In the genomic region with DNA sequence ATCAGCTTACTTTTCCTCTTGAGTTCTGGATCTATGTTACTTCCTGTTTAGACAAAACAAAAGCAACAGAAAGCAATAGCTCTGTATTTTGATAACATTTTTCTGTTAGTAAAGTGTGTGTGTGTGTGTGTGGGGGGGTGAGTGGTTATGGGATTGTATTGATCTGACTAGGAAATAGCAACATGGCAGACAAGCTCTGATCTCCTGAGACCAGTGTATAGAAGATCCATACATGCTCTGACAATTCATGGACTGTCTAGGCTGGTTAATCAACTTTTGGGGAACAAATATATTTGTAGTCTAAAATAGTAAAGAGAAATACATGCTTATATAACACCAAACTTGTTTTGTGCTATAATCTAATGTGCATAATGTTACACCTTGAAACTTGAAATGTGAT, we compare ENCODE assay signal across 29 mouse cellular contexts.
"Had no signal": no experiment of that assay in that cellular context is flagged by ENCODE, and none has a peak within 500 bp of the region (broad histone marks: within the 10 kb centered on the region; RNA-seq: fewer than 3 reads in every experiment).

No protein-coding gene starts in this region.

- H3K27me3 ChIP-seq: limb, embryonic 12.5 days; limb, embryonic 13.5 days; limb, embryonic 15.5 days; liver, embryonic 12.5 days; liver, embryonic 13.5 days; liver, embryonic 15.5 days; lung, embryonic 15.5 days; megakaryocyte, embryonic 14.5 days; midbrain, embryonic 13.5 days had no signal

- H3K9ac ChIP-seq: limb, embryonic 12.5 days; limb, embryonic 13.5 days; limb, embryonic 15.5 days; liver, embryonic 12.5 days; liver, embryonic 13.5 days; liver, embryonic 14.5 days; liver, embryonic 15.5 days; liver, postnatal 0 days; lung, embryonic 14.5 days; lung, embryonic 15.5 days; midbrain, embryonic 13.5 days had no signal

- H3K4me1 ChIP-seq: limb, embryonic 10.5 days; limb, embryonic 12.5 days; limb, embryonic 13.5 days; limb, embryonic 15.5 days; liver, embryonic 12.5 days; liver, embryonic 13.5 days; liver, embryonic 15.5 days; lung, embryonic 15.5 days; megakaryocyte, embryonic 14.5 days; midbrain, embryonic 10.5 days; midbrain, embryonic 13.5 days had no signal

- H3K36me3 ChIP-seq: limb, embryonic 10.5 days; limb, embryonic 12.5 days; limb, embryonic 13.5 days; limb, embryonic 15.5 days; liver, embryonic 12.5 days; liver, embryonic 13.5 days; liver, embryonic 15.5 days; lung, embryonic 15.5 days; midbrain, embryonic 10.5 days; midbrain, embryonic 13.5 days had no signal

- H3K4me3 ChIP-seq: left cerebral cortex, adult 2 months; limb, embryonic 10.5 days; limb, embryonic 12.5 days; limb, embryonic 13.5 days; limb, embryonic 15.5 days; liver, embryonic 12.5 days; liver, embryonic 13.5 days; liver, embryonic 15.5 days; lung, embryonic 15.5 days; megakaryocyte, embryonic 14.5 days; midbrain, embryonic 10.5 days; midbrain, embryonic 13.5 days; myocyte had no signal

- ATAC-seq: liver, embryonic 12.5 days; liver, postnatal 0 days; lung, postnatal 0 days; midbrain, embryonic 13.5 days; midbrain, embryonic 16.5 days had no signal

- H3K9me3 ChIP-seq: limb, embryonic 10.5 days; limb, embryonic 12.5 days; limb, embryonic 13.5 days; limb, embryonic 15.5 days; liver, embryonic 12.5 days; liver, embryonic 13.5 days; liver, embryonic 15.5 days; lung, embryonic 15.5 days; megakaryocyte, embryonic 14.5 days; midbrain, embryonic 10.5 days; midbrain, embryonic 13.5 days had no signal

- H3K4me2 ChIP-seq: limb, embryonic 12.5 days; limb, embryonic 13.5 days; limb, embryonic 15.5 days; liver, embryonic 11.5 days; liver, embryonic 12.5 days; liver, embryonic 13.5 days; liver, embryonic 15.5 days; lung, embryonic 14.5 days; lung, embryonic 15.5 days; midbrain, embryonic 13.5 days had no signal

- DNase-seq: left cerebral cortex, postnatal 4 days; liver; liver, embryonic 13.5 days; liver, postnatal 0 days; lung, adult 18-20 months; lung, adult 2 months; lung, embryonic 14.5 days; lung, postnatal 10 days; lung, postnatal 14 days; lung, postnatal 36 days; lung, postnatal 4 days; midbrain, embryonic 14.5 days had no signal

- H3K27ac ChIP-seq: left cerebral cortex, adult 2 months; limb, embryonic 10.5 days; limb, embryonic 12.5 days; limb, embryonic 13.5 days; limb, embryonic 15.5 days; liver, embryonic 12.5 days; liver, embryonic 13.5 days; liver, embryonic 14.5 days; liver, embryonic 15.5 days; lung, embryonic 15.5 days; macrophage; midbrain, embryonic 10.5 days; midbrain, embryonic 13.5 days had no signal
